Mouse (Mus musculus) liver, adult 2 months (tissue): ENCODE data around the gene Itih4.

ENCODE experiments used
- CTCF ChIP-seq: fragments of 200-500 bp; IDR thresholded peaks from 2 replicates; pipeline ENCODE4 v1.5.1; 2011; ENCODE audit warnings: low read depth, low read length, control low read depth
- POLR2A ChIP-seq: fragments of 200-500 bp; IDR thresholded peaks from 2 replicates; pipeline ENCODE4 v1.6.1; 2011; ENCODE audit warnings: low read length, control low read depth; ENCODE audit not compliant: insufficient read depth; ENCODE audit errors: extremely low read depth

GRCm38 (mm10) chr14:30943860-30944674, 57.8 kb downstream of the Itih4 start:
- TF ChIP-seq POLR2A (no peak), CTCF (peak; percentile 72)
